Mouse (Mus musculus) E14TG2a.4 (cell line): ENCODE measurements around the gene Tnni3k.

Source experiments
- CTCF ChIP-seq: conservative IDR thresholded peaks from 2 replicates; pipeline ENCODE4 v1.5.1; 2014; ENCODE audit warnings: low read length
- NANOG ChIP-seq: IDR thresholded peaks from 2 replicates; pipeline ENCODE4 v1.6.1; 2014; ENCODE audit warnings: borderline replicate concordance, low read length, mixed read lengths
- POU5F1 ChIP-seq: IDR thresholded peaks from 2 replicates; pipeline ENCODE4 v1.6.1; 2014; ENCODE audit warnings: low read length, borderline replicate concordance

DNA sequence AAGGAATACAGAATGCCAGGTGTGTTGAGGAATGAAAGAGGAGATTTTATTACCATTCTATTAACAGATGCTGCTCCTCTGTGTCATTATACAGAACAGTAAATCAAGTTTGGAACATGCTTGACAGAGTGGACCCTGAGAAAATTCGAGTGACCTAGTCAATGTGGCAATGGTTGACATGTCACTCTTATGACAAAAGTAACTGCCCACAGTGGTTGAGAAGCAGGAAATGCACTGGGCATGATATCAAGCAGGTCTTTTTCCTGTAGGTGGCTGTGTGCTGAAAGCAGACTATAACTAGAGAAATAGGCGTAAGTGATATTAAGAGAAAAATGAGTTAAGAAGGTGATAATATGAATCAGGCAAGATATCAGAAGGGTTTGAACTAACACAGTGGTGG lies 105.7 kb downstream of the Tnni3k start:
- TF ChIP-seq CTCF (no peak), POU5F1 (no peak), NANOG (no peak)
